Mouse (Mus musculus) embryonic facial prominence, embryonic 12.5 days (tissue): ENCODE data around the gene Unc13a. TPM values are rescaled to one million over a fixed set of nuclear protein-coding genes. Genes with fewer than 3 reads are reported as not detected.

Experiments used
- ATAC-seq: fragments of 200-750 bp; cut with Nextera tagmentation; 2 replicates; pipeline ENCODE4 v1.8.0; 2017; ENCODE audit not compliant: insufficient number of reproducible peaks, insufficient read depth, low FRiP score, low TSS enrichment
- H3K27ac ChIP-seq: fragments of 300-500 bp; sonication (generic); 2 replicates; pipeline ENCODE4 v1.5.1; 2016; ENCODE audit warnings: mild to moderate bottlenecking
- H3K27me3 ChIP-seq: fragments of 300-500 bp; sonication (generic); 2 replicates; pipeline ENCODE4 v1.6.1; 2016; ENCODE audit warnings: mild to moderate bottlenecking, moderate library complexity
- H3K36me3 ChIP-seq: fragments of 300-500 bp; sonication (generic); 2 replicates; pipeline ENCODE4 v1.6.1; 2016; ENCODE audit warnings: mild to moderate bottlenecking
- H3K4me1 ChIP-seq: fragments of 300-500 bp; sonication (generic); 2 replicates; pipeline ENCODE4 v1.6.1; 2016
- H3K4me2 ChIP-seq: fragments of 300-500 bp; sonication (generic); replicated peaks from 2 replicates; pipeline ENCODE4 v1.6.1; 2016; ENCODE audit warnings: mild to moderate bottlenecking, moderate library complexity
- H3K4me3 ChIP-seq: fragments of 300-500 bp; sonication (generic); 2 replicates; pipeline ENCODE4 v1.5.1; 2016; ENCODE audit warnings: mild to moderate bottlenecking
- H3K9ac ChIP-seq: fragments of 300-500 bp; sonication (generic); 2 replicates; pipeline ENCODE4 v1.6.1; 2016; ENCODE audit warnings: mild to moderate bottlenecking, moderate library complexity
- H3K9me3 ChIP-seq: fragments of 300-500 bp; sonication (generic); 2 replicates; pipeline ENCODE4 v1.6.1; 2016; ENCODE audit warnings: mild to moderate bottlenecking, moderate library complexity
- WGBS: fragments of 180-500 bp; shearing (Covaris S2); methylation state at CpG from one replicate; pipeline ENCODE4 v1.1.7; 2016; 5-methylcytosine and 5-hydroxymethylcytosine counted together
- polyA plus RNA-seq: library from polyadenylated mRNA; unstranded; fragments of >200 nt; fragmentation: Nextera tagmentation; extraction: Ambion mirVana; gene quantifications from 2 replicates; pipeline ENCODE4 v1.2.1, GENCODE M21; 2016

Gene Unc13a
- polyA plus RNA-seq, 1 experiment from 2014 or later, result 1.9 TPM

DNA sequence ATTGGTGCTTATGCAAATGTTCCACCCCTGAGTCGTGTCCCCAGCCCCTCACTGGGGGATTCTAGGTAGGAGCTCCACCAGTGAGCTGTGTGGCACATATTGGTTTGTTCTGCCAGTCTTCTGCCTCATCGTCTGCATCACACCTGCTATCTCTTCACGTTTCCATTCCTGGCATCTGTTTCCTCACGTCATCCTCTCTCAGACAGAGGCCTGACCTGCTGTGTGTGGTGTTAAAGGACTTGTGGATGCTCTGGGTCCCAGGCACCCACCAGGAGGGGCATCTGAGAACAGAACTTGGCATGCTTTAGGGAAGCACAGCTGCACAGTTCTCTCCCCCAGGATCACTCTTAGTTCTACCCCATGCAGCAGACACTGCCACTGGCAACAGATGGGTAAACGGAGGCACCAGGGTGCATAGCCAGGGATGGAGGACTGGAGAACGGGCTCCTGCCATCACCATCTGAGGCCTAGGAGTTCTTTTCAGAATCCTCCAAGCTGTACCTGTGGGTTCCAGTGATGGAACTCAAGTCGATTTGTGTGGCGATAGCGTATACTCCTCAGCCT is 4.0 kb upstream of the Unc13a start:
- no peak for ATAC-seq
- no peak overlapping the region for H3K27ac ChIP-seq
- no peak overlapping the region for H3K4me3 ChIP-seq
- WGBS, result 32% methylated on average over 9 of the region's 9 CpGs
- peak overlapping the region; percentile 92 for H3K4me2 ChIP-seq
- H3K9me3 ChIP-seq, result no peaks in the 10 kb centered on the region
- peaks cover 61% of the 10 kb centered on the region for H3K27me3 ChIP-seq
- no peak overlapping the region for H3K9ac ChIP-seq
- peaks cover 15% of the 10 kb centered on the region for H3K4me1 ChIP-seq
- H3K36me3 ChIP-seq, result no peaks in the 10 kb centered on the region

DNA sequence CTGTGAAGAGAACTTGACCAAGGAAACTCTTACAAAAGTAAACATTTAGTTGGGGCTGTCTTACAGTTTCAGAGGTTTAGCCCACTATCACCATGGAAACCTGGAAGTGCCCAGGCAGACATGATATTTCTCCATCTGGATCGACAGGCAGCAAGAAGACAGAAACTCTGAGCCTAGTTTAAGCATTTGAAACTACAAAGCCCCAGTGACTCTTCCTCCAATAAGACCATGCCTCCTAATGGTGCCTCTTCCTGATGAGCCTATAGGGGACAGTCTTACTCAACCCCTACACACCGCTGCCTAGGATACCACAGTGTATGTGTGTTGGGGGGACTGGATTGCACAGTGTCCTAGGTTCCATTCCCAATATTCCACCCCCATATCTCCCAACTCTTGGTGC is 2.5 kb upstream of the Unc13a start:
- peaks cover 15% of the 10 kb centered on the region for H3K4me1 ChIP-seq
- H3K27me3 ChIP-seq, result peaks cover 56% of the 10 kb centered on the region
- WGBS, result 82% methylated on average over 2 of the region's 2 CpGs

DNA sequence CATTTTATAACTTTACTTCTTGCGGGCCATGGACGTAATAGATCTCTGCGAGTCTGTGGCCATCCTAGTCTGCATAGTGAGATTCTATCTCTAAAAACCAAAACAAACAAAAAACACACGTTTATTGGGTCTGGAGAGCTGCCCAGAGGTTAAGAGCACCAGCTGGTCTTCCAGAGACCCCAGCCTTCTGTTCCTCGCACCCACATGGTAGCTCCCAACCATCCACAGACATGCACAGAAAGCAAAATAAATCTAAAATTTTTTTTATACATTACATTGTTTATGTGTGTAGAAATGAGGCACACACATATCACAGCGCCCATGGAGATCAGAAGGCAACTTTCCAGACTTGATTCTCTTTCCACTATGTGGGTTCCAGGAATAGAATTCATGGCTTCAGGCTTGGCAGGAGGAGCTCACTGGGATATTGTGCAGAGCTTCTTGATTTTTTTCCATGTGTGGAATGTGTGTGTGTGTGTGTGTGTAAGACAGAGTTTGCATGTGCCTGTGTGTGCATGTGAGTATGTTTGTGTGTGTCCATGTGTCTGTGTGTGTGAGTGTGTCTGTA is 695 bp upstream of the Unc13a start:
- Histone ChIP-seq H3K9me3 (no peaks in the 10 kb centered on the region), H3K4me1 (peaks cover 23% of the 10 kb centered on the region), H3K27me3 (peaks cover 56% of the 10 kb centered on the region), H3K36me3 (no peaks in the 10 kb centered on the region), H3K4me2 (peak overlapping the region; percentile 85), H3K27ac (no peak overlapping the region), H3K4me3 (peak overlapping the region; percentile 39; the same call in 1 of the 2 replicates), H3K9ac (peak overlapping the region; percentile 41; the same call in 1 of the 2 replicates)
- 58% methylated on average over 6 of the region's 6 CpGs for WGBS
- ATAC-seq, result no peak

More for the DNA sequence above, 2.5 kb upstream of the Unc13a start:
- ATAC-seq, result no peak
- Histone ChIP-seq H3K9me3 (no peaks in the 10 kb centered on the region), H3K27ac (no peak overlapping the region), H3K36me3 (no peaks in the 10 kb centered on the region), H3K4me2 (no peak overlapping the region), H3K4me3 (no peak overlapping the region), H3K9ac (no peak overlapping the region)

- H3K9me3 ChIP-seq, result no peaks in the 10 kb centered on the region
- under 1% methylated on average over 52 of the region's 64 CpGs for WGBS
- H3K4me2 ChIP-seq, result peak overlapping the region; percentile 85
- H3K36me3 ChIP-seq, result no peaks in the 10 kb centered on the region
- H3K27me3 ChIP-seq, result peaks cover 56% of the 10 kb centered on the region
- H3K4me3 ChIP-seq, result peak overlapping the region; percentile 39
- peaks cover 23% of the 10 kb centered on the region for H3K4me1 ChIP-seq
- peak overlapping the region; percentile 53 for H3K9ac ChIP-seq
- peak; percentile 62 for ATAC-seq
- no peak overlapping the region for H3K27ac ChIP-seq
Measured at GRCm38 (mm10) chr8:71670621-71671548, 672 bp downstream of the Unc13a start.

GRCm38 (mm10) chr8:71670198-71670597 is 1.4 kb downstream of the Unc13a start:
- H3K9me3 ChIP-seq, result no peaks in the 10 kb centered on the region
- ATAC-seq, result 0 out of 2 replicates have a peak, but pooled peaks have one; percentile 5
- WGBS, result 8% methylated on average over 11 of the region's 12 CpGs
- peaks cover 23% of the 10 kb centered on the region for H3K4me1 ChIP-seq
- H3K27ac ChIP-seq, result no peak overlapping the region
- H3K4me3 ChIP-seq, result peak overlapping the region; percentile 39
- peak overlapping the region; percentile 85 for H3K4me2 ChIP-seq
- H3K36me3 ChIP-seq, result no peaks in the 10 kb centered on the region
- H3K9ac ChIP-seq, result peak overlapping the region; percentile 53
- H3K27me3 ChIP-seq, result peaks cover 49% of the 10 kb centered on the region

GRCm38 (mm10) chr8:71668220-71668975 is 3.2 kb downstream of the Unc13a start:
- WGBS, result 3% methylated on average over 21 of the region's 21 CpGs
- no peak for ATAC-seq
- H3K9me3 ChIP-seq, result no peaks in the 10 kb centered on the region
- no peak overlapping the region for H3K4me3 ChIP-seq
- peaks cover 23% of the 10 kb centered on the region for H3K4me1 ChIP-seq
- peaks cover 47% of the 10 kb centered on the region for H3K27me3 ChIP-seq
- H3K36me3 ChIP-seq, result no peaks in the 10 kb centered on the region
- peak overlapping the region; percentile 28; the same call in 1 of the 2 replicates for H3K4me2 ChIP-seq
- H3K27ac ChIP-seq, result no peak overlapping the region
- 0 out of 2 replicates have a peak overlapping the region, but pooled peaks have one; percentile 17 for H3K9ac ChIP-seq

DNA sequence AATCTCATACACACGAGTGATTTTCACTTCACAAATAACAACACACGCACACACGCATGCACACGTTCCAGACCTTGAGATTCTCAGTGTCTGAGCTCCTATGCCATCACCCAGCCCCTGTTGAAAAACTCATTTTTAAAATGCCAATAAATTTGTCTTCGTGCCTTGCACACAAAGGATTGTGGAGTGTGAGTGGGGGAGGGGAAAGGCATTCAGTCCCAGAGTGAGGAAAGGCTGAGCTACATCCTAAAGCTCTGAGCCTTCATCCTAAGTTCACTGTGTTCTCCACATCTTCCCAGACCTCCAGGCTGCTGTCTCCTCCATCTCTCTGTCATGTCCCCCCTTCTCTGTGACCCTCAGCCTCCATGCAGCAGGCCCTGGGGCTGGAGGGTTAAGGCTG is 4.3 kb downstream of the Unc13a start:
- Histone ChIP-seq H3K27ac (no peak overlapping the region), H3K4me1 (peaks cover 23% of the 10 kb centered on the region), H3K27me3 (peaks cover 54% of the 10 kb centered on the region), H3K9ac (no peak overlapping the region), H3K9me3 (no peaks in the 10 kb centered on the region), H3K4me2 (no peak overlapping the region), H3K36me3 (no peaks in the 10 kb centered on the region), H3K4me3 (no peak overlapping the region)
- ATAC-seq, result no peak
- WGBS, result 54% methylated on average over 5 of the region's 5 CpGs

DNA sequence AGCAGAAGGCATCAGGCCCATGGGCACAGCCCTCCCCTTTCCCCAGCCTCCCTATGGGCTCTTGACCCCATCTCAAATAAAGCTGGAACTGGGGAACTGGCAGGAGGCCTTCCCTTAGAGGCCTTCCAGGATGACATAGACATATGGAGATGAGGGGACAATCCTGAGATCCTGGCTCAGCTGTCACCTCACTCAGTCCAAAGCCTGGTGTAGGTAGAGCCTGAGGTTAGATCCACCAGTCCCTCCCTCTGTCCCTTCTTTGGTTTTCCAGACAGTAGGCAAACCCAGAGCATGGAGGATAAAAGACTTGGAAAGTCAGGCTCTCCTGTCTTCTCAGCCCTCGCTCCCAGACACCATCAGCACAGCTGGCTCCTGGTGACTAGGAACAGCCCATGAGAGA is 4.7 kb downstream of the Unc13a start:
- no peak overlapping the region for H3K4me3 ChIP-seq
- peaks cover 23% of the 10 kb centered on the region for H3K4me1 ChIP-seq
- H3K4me2 ChIP-seq, result no peak overlapping the region
- H3K27me3 ChIP-seq, result peaks cover 58% of the 10 kb centered on the region
- H3K9ac ChIP-seq, result no peak overlapping the region
- H3K27ac ChIP-seq, result no peak overlapping the region
- no peak for ATAC-seq
- H3K36me3 ChIP-seq, result no peaks in the 10 kb centered on the region
- no peaks in the 10 kb centered on the region for H3K9me3 ChIP-seq
- WGBS, result 35% methylated on average over 1 of the region's 1 CpGs

- peak overlapping the region; percentile 31 for H3K4me2 ChIP-seq
- H3K4me1 ChIP-seq, result peaks cover 15% of the 10 kb centered on the region
- H3K27ac ChIP-seq, result no peak overlapping the region
- H3K27me3 ChIP-seq, result peaks cover 58% of the 10 kb centered on the region
- no peak overlapping the region for H3K4me3 ChIP-seq
- 3% methylated on average over 22 of the region's 22 CpGs for WGBS
- H3K9ac ChIP-seq, result no peak overlapping the region
- no peaks in the 10 kb centered on the region for H3K9me3 ChIP-seq
- no peaks in the 10 kb centered on the region for H3K36me3 ChIP-seq
- ATAC-seq, result 0 out of 2 replicates have a peak, but pooled peaks have one; percentile 22
Measured at GRCm38 (mm10) chr8:71665331-71666130, 6.0 kb downstream of the Unc13a start.

DNA sequence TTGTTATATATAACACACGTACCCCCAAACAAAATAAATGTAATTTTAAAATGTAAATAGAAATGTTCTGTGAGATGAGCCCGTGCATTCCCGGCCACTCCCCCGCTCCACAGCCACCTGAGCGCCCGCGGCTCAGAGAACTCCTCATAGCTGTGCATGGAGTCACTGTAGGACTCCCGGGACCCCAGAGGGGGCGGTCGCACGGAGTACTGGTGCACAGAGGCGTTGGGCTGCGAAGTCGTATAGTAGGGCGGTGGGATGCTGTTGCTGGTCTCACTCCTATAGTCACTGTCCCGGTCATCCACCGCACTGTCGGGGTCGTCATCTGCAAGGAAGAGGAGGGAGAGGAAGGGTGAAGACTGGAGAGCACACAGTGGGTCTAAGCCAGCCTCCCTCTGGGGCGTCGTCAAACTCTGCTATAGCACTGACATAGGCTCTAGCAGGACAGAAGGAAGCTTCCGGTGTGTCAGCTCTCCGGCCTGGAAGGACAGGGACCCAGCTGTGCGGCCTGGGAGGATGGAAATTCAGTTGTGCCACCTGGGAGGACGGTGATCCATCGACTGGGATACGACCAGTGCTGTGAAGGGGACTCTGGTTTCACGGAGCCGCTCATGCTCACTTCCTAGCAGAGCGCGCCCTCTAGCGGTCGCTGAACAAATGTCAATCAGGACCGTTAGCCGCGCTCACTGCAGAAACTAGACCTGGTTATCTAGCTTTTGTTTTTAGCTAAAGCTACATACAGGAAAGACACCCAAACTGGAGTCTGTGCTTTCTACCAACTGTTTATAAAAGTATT is 11.0 kb downstream of the Unc13a start:
- H3K27me3 ChIP-seq, result peaks cover 67% of the 10 kb centered on the region
- no peaks in the 10 kb centered on the region for H3K36me3 ChIP-seq
- no peaks in the 10 kb centered on the region for H3K9me3 ChIP-seq
- no peak overlapping the region for H3K9ac ChIP-seq
- 6% methylated on average over 36 of the region's 36 CpGs for WGBS
- peak; percentile 37; the same call in 1 of the 2 replicates for ATAC-seq
- H3K4me1 ChIP-seq, result no peaks in the 10 kb centered on the region; the same call in 1 of the 2 replicates
- H3K27ac ChIP-seq, result no peak overlapping the region
- no peak overlapping the region for H3K4me3 ChIP-seq
- H3K4me2 ChIP-seq, result peak overlapping the region; percentile 12; the same call in 1 of the 2 replicates
